Mouse (Mus musculus): ENCODE data around the gene Twf2.

DNA sequence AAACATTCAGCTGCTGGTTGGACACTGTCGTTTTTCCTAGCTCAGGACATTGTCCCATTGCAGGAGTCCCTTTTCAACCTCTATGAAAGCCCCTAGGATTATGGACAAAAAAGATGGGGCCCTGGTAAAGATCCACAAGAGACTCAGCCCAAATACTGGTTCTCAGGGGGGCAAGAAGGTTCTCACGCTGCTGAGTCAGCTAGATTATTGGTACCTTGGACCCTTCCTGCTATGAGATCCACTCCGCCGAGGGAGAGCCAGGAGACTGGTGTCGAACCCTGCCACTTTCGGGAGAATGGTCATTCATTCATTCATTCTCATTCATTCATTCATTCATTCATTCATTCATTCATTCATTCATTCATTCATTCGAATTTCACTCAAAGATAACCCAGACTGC, 14.1 kb downstream of the Twf2 start:
- no peak for TF ChIP-seq CTCF (IDR thresholded peaks at IDR 0.05; ENCODE audit: low read depth, low read length)
- TF ChIP-seq POLR2A (IDR thresholded peaks at IDR 0.05; ENCODE audit: borderline replicate concordance, low read depth, low read length): no peak
